Mouse (Mus musculus): ENCODE measurements around the gene Fgfr4. TPM values are rescaled to one million over a fixed set of nuclear protein-coding genes. Genes with fewer than 3 reads are reported as not detected.
"Not testable (repeated sequence)": the region's sequence is repeated elsewhere in the genome, so short reads cannot be mapped to it uniquely, and the experiment has no call there.

The Fgfr4 gene
- total and polyA plus RNA-seq, 2 experiments from 2014 or later, result 0.11 TPM; not detected in 1

GRCm38 (mm10) chr13:55181786-55182172 is 29.3 kb downstream of the Fgfr4 start:
- H3K4me1 ChIP-seq (ENCODE audit: control insufficient read depth, insufficient read depth), result no peaks in the 10 kb centered on the region
- peak overlapping the region; percentile 58; the same call in 1 of the 2 replicates for H3K9ac ChIP-seq (replicated peaks; ENCODE audit: low read depth, low read length)
- H3K36me3 ChIP-seq (replicated peaks; ENCODE audit: control insufficient read depth, insufficient read depth, low read length), result no peaks in the 10 kb centered on the region
- H3K27me3 ChIP-seq (ENCODE audit: control insufficient read depth, insufficient read depth, low read length), result no peaks in the 10 kb centered on the region
- TF ChIP-seq EP300 (IDR thresholded peaks at IDR 0.05; ENCODE audit: low read depth) (no peak), CTCF (IDR thresholded peaks at IDR 0.05; ENCODE audit: low read depth) (no peak)
- DNase-seq (ENCODE audit: low spot score) (no peak), ATAC-seq (ENCODE audit: insufficient read depth, low read depth) (no peak)
- H3K4me3 ChIP-seq (ENCODE audit: low read depth, low read length), result peak overlapping the region; percentile 45
- no peaks in the 10 kb centered on the region for H3K9me3 ChIP-seq (replicated peaks; ENCODE audit: control insufficient read depth, low read length)
- no peak overlapping the region for H3K27ac ChIP-seq (ENCODE audit: low read depth)
- WGBS, result 76% methylated on average over 2 of the region's 2 CpGs
- H3K4me2 ChIP-seq (ENCODE audit: low read depth, low read length), result peak overlapping the region; percentile 70

- no peaks in the 10 kb centered on the region for H3K9me3 ChIP-seq (replicated peaks; ENCODE audit: control insufficient read depth, low read length)
- peak overlapping the region; percentile 88 for H3K27ac ChIP-seq (ENCODE audit: low read depth)
- ATAC-seq (ENCODE audit: insufficient read depth, low read depth) (peak; percentile 93), DNase-seq (ENCODE audit: low spot score) (peak; percentile 88)
- TF ChIP-seq EP300 (IDR thresholded peaks at IDR 0.05; ENCODE audit: low read depth) (no peak), CTCF (IDR thresholded peaks at IDR 0.05; ENCODE audit: low read depth) (peak; percentile 85)
- no peaks in the 10 kb centered on the region for H3K27me3 ChIP-seq (ENCODE audit: control insufficient read depth, insufficient read depth, low read length)
- 4% methylated on average over 23 of the region's 23 CpGs for WGBS
- peak overlapping the region; percentile 70 for H3K4me2 ChIP-seq (ENCODE audit: low read depth, low read length)
- H3K9ac ChIP-seq (replicated peaks; ENCODE audit: low read depth, low read length), result peak overlapping the region; percentile 58
- H3K4me1 ChIP-seq (ENCODE audit: control insufficient read depth, insufficient read depth), result no peaks in the 10 kb centered on the region
- H3K4me3 ChIP-seq (ENCODE audit: low read depth, low read length), result peak overlapping the region; percentile 45
- H3K36me3 ChIP-seq (replicated peaks; ENCODE audit: control insufficient read depth, insufficient read depth, low read length), result no peaks in the 10 kb centered on the region
Observed at GRCm38 (mm10) chr13:55182173-55182894, 29.9 kb downstream of the Fgfr4 start.

GRCm38 (mm10) chr13:55183382-55183781 is 30.9 kb downstream of the Fgfr4 start:
- Histone ChIP-seq H3K9me3 (replicated peaks; ENCODE audit: control insufficient read depth, low read length) (no peaks in the 10 kb centered on the region), H3K36me3 (replicated peaks; ENCODE audit: control insufficient read depth, insufficient read depth, low read length) (no peaks in the 10 kb centered on the region), H3K4me2 (ENCODE audit: low read depth, low read length) (no peak overlapping the region), H3K4me3 (ENCODE audit: low read depth, low read length) (no peak overlapping the region), H3K27me3 (ENCODE audit: control insufficient read depth, insufficient read depth, low read length) (no peaks in the 10 kb centered on the region), H3K9ac (replicated peaks; ENCODE audit: low read depth, low read length) (no peak overlapping the region), H3K4me1 (ENCODE audit: control insufficient read depth, insufficient read depth) (no peaks in the 10 kb centered on the region), H3K27ac (ENCODE audit: low read depth) (no peak overlapping the region)
- DNase-seq (ENCODE audit: low spot score) (no peak), ATAC-seq (ENCODE audit: insufficient read depth, low read depth) (no peak)
- TF ChIP-seq CTCF (IDR thresholded peaks at IDR 0.05; ENCODE audit: low read depth), result no peak
- TF ChIP-seq EP300 (IDR thresholded peaks at IDR 0.05; ENCODE audit: low read depth), result no peak
- 75% methylated on average over 6 of the region's 6 CpGs for WGBS

GRCm38 (mm10) chr13:55187062-55187461 is 34.6 kb downstream of the Fgfr4 start:
- not testable (repeated sequence) for H3K4me3 ChIP-seq (ENCODE audit: low read depth, low read length); H3K4me2 ChIP-seq (ENCODE audit: low read depth, low read length); H3K27me3 ChIP-seq (ENCODE audit: control insufficient read depth, insufficient read depth, low read length); H3K9ac ChIP-seq (replicated peaks; ENCODE audit: low read depth, low read length); H3K9me3 ChIP-seq (replicated peaks; ENCODE audit: control insufficient read depth, low read length); DNase-seq (ENCODE audit: low spot score); ATAC-seq (ENCODE audit: insufficient read depth, low read depth); H3K36me3 ChIP-seq (replicated peaks; ENCODE audit: control insufficient read depth, insufficient read depth, low read length); H3K27ac ChIP-seq (ENCODE audit: low read depth)
- 8% methylated on average over 3 of the region's 9 CpGs for WGBS
- H3K4me1 ChIP-seq (ENCODE audit: control insufficient read depth, insufficient read depth), result peaks cover 15% of the 10 kb centered on the region; the same call in 1 of the 2 replicates

- H3K4me1 ChIP-seq (ENCODE audit: control insufficient read depth, insufficient read depth), result peaks cover 15% of the 10 kb centered on the region; the same call in 1 of the 2 replicates
- no peaks in the 10 kb centered on the region for H3K36me3 ChIP-seq (replicated peaks; ENCODE audit: control insufficient read depth, insufficient read depth, low read length)
- ATAC-seq (ENCODE audit: insufficient read depth, low read depth) (peak; percentile 20; the same call in 1 of the 2 replicates), DNase-seq (ENCODE audit: low spot score) (peak; percentile 24)
- peak overlapping the region; percentile 53 for H3K9ac ChIP-seq (replicated peaks; ENCODE audit: low read depth, low read length)
- WGBS, result 6% methylated on average over 12 of the region's 12 CpGs
- peak overlapping the region; percentile 69 for H3K4me2 ChIP-seq (ENCODE audit: low read depth, low read length)
- H3K4me3 ChIP-seq (ENCODE audit: low read depth, low read length), result peak overlapping the region; percentile 56
- no peak for TF ChIP-seq CTCF (IDR thresholded peaks at IDR 0.05; ENCODE audit: low read depth)
- TF ChIP-seq EP300 (IDR thresholded peaks at IDR 0.05; ENCODE audit: low read depth), result no peak
- peak overlapping the region; percentile 94 for H3K27ac ChIP-seq (ENCODE audit: low read depth)
- no peaks in the 10 kb centered on the region for H3K9me3 ChIP-seq (replicated peaks; ENCODE audit: control insufficient read depth, low read length)
- H3K27me3 ChIP-seq (ENCODE audit: control insufficient read depth, insufficient read depth, low read length), result no peaks in the 10 kb centered on the region
Observed at GRCm38 (mm10) chr13:55189531-55190107, 37.2 kb downstream of the Fgfr4 start.

All from heart, postnatal 0 days (tissue).